Mouse (Mus musculus) induced T-regulatory cell, adult 2 months (primary cell): ENCODE measurements around the gene Fam72a.

Experiments
- DNase-seq: peaks from one replicate; pipeline ENCODE4 v3.0.0-alpha.2; 2012; ENCODE audit warnings: low read depth

Gene Fam72a

DNA sequence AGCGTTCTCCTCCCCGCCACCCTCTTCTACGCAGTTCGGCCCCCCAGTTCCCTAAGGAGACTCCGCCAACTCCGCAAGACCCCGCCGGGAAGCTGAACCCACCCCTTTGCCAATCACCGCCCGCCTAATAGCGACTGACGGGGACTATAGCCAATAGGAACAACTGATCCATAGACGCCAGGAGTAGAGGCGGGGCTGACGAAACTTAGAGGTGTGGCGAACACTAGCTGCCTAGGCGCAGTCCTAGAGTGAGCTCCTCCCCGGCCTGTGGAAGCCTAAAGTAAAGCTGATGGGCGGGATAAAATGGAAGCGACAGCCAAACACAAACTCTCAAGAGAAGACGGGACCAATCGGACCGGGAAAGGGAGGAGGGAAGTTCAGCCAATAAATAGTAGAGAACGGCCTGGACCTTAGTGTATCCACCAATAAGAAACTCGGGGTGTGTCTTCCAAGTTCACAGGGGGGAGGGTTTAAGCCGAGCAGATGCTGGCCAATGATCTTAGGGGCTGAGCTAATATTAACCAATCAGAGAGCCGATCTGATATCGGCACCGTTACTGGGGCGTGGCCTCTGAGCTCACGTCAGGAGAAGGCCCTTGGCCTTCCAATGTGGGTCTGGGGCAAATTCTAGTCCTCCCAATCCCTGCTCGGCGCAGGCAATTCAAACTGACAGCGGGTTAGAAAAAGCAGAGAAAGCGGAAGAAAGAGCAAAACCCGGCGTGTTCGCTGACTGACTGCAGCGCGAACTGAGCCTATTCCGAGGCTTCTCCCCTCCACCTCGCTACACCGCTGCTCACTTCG lies at the start of gene Fam72a, which contains the start of gene Srgap2:
Gene Fam72a (plus strand): TSS at position 623 of the 800 bp plus-strand sequence.
Gene Srgap2 (minus strand): TSS at position 72 of the 800 bp plus-strand sequence.
- peak; percentile 100 for DNase-seq

DNA sequence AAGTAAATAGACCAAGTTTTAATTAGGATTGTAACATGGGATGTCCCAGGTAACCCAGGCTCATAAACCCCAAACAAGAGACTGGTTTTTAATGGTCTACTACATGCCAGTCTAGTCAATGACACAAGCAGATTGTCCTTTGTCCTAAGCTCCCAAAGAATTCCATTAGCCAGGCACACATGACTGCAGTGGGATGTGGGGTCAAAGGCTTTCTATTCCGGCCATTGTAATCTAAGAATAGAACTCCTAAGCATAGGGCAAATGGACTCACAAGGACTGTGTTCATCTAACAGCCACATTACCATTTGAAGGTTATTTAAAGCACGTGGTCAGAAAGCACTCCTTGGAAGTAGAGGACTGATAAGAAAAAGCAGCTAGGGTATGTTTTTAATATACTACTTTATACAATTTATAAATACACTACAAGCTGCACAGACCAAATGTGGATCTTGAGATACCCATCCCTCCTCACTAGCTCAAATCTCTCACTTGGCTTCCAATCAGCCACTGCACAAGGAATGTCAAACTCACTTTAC lies 48.9 kb upstream of the Fam72a start:
- no peak for DNase-seq

DNA sequence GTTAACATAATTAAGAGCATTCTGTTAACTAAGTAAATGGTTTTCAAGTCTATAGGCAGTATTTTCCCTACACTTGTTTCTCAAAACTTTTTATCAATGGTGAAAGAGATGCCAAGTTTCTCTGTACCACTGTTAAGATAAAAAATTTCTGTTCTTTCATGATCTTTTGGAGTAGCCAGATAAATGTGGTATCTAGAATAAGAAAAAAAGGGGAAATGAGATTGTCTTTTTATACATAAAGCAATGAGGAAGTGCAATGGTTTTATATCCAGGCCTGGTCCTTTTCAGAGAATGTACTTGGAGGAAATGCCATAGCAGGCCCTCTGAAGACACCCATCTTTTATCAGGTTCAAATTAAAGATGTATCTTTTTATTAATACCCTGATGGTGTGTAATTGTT lies 46.3 kb upstream of the Fam72a start:
- no peak for DNase-seq

DNA sequence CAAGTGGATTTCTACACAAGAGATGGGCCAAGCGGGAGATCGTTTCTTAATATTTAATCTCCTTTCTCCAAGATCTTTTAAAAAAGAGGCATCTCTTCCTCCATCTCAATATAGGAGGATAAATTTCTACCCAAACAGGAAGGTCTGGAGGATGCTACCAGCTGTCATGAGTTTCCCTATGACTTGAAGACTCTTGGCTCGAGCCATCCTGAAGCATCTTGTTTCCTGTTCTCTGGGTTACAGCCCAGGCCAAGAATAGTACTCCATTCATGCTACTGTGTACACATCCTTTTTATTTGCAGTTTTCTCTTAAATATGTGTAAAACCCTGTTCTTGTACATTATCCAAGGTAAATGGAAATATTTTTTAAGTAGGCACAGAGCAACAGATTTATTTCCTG lies 45.5 kb upstream of the Fam72a start:
- no peak for DNase-seq

GRCm38 (mm10) chr1:131486094-131486850 lies 41.4 kb upstream of the Fam72a start:
- no peak for DNase-seq

DNA sequence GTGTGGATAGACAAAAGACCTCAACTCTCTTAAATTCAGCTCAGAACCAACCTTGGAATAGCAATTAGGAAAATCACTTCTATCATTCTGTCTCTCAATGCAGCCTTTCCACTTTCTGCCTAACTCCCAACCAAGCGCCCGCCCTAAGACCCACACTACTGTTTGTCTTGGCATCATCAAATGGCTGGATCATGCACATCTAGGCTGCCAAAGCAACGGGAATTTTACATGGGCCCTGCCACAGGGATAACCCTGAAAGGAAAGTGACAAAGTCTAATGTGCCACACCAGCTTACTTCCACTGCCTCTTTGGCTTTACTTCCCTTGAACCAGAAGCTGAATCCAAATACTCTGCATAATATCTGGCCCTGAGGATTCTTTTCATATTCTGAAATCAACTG lies 38.4 kb upstream of the Fam72a start:
- DNase-seq = no peak

GRCm38 (mm10) chr1:131491579-131491978 lies 36.1 kb upstream of the Fam72a start:
- no peak for DNase-seq

DNA sequence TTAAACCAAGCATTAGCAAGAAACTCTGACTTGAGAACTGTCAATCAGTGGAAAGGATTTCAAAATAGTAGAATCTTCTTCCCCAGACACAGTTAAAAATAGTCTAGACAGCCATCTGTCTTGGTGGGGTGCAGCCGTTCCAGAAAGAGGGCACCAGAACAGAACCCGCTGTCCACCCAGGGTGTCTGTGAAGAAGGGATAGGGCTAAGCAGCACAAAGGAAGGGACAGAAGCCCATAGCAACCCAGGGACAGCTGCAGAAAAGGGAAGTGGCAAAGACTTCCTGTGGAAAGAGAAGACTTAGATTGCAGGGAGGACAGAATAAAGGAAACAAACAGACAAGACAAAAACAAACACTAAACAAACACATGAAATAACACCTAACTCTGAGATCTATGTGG lies 35.3 kb upstream of the Fam72a start:
- DNase-seq = peak; percentile 29

GRCm38 (mm10) chr1:131493966-131494898 lies 33.5 kb upstream of the Fam72a start:
- DNase-seq = no peak

- no peak for DNase-seq
Measured at GRCm38 (mm10) chr1:131498231-131498630, 29.5 kb upstream of the Fam72a start.

- DNase-seq = no peak
Measured at GRCm38 (mm10) chr1:131501681-131502080, 26.0 kb upstream of the Fam72a start.

DNA sequence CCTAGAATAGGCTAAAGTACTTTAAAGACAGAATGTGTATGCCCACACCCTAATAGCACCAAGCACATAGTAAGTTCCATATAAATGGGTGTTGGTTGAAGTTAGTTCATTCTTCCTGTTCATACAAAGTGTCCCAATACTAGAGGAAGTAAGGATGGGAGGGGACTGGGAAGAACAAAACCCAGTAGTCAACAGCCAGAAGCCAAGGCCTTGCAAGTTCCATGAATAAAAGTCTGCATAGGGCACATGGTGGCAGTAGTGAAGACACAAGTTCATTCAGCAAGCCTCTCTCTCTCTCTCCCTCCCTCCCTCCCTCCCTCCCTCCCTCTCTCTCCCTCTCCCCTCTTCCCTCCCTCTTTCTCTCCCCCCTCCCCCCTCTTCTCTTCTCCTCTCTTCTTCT lies 16.6 kb upstream of the Fam72a start:
- DNase-seq = no peak

GRCm38 (mm10) chr1:131511661-131512500 lies 15.8 kb upstream of the Fam72a start:
- no peak for DNase-seq

DNA sequence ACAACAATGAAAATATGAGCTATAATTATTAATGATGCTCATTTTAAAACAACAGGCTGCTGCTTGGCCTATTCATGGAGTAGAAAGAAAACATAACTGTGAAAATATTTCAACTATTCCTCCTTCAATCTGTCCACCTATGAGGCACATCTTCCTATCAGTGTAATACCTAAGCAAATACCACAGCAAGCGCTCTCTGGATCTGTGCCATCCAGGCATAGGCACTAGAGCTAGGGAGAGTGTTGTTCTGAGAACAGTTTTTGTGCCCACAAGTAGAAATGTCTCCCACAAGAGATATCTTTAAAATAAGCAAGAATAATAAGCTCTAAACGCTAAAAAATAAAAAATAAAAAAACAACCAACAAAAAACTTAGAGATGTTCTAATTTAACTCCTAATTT lies 14.6 kb upstream of the Fam72a start:
- no peak for DNase-seq

DNA sequence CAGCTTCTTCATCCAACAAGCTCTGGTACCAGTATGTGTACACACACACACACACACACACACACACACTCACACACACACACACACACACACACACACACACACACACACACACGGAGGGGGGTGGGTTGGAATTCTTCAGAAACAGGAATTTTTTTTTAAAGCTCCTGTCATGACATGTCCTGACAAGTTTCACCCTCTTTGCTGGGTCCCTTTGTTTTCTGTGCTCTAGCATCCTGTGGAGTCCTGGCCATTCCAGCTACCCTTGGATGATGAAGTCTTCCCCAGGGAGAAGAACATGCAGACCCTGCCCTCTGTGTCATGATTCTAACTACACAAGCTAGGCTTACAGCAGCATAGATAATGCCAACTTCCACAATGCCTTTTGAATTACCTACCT lies 13.5 kb upstream of the Fam72a start:
- no peak for DNase-seq

- no peak for DNase-seq
Measured at GRCm38 (mm10) chr1:131516588-131516987, 11.1 kb upstream of the Fam72a start.

- peak; percentile 32 for DNase-seq
Measured at GRCm38 (mm10) chr1:131523794-131524193, 3.9 kb upstream of the Fam72a start.

DNA sequence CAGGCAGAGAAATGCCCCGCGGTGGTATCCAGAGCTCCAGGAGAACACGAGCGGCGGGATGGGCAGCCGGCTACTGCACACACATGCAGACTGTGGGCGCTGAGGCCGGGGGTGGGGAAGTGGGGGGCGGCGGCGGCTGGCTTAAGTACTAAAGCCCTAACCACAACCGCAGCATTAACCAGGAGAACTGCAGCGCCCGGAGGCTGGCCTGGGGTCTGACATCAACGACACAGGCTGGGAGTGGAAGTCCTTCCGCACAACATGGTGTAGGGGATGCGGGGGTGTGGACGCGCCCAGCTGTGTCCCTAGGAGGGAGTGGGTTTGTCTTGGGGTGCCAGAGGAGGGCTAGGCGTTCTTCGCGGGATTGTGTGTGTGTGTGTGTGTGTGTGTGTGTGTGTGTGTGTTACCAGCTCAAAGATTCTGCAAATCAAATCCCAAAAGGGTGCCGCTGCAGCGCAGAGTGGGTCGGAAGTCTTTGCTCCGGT lies 2.6 kb upstream of the Fam72a start:
- peak; percentile 65 for DNase-seq

GRCm38 (mm10) chr1:131525586-131526271 lies 2.0 kb upstream of the Fam72a start:
- DNase-seq = no peak
